Mouse (Mus musculus) CH12.LX (cell line): Measurements from ENCODE around the gene Vps53. TPM values are rescaled to one million over a fixed set of nuclear protein-coding genes. Genes with fewer than 3 reads are reported as not detected.
A peak's percentile ranks its signal among the peaks of the same experiment; 100 is the strongest.

ENCODE experiments used
- DNase-seq: peaks from one replicate; pipeline ENCODE4 v3.0.0-alpha.2; 2013; ENCODE audit errors: extremely low read depth
- H3K27ac ChIP-seq: 2 replicates; pipeline ENCODE4 v1.5.1; 2012; ENCODE audit warnings: low read depth, mild to moderate bottlenecking, control low read depth, moderate library complexity; ENCODE audit not compliant: insufficient read depth
- H3K27me3 ChIP-seq: replicated peaks from 2 replicates; pipeline ENCODE3; 2012; ENCODE audit warnings: inconsistent platforms
- H3K36me3 ChIP-seq, 2 experiments: replicated peaks in 1 of 2; 2 replicates each; pipeline versions ENCODE3 to v1.6.1; 2012; ENCODE audit warnings: inconsistent platforms in 1 of 2, low read length in 1 of 2, mild to moderate bottlenecking in 1 of 2, mixed read lengths in 1 of 2, moderate library complexity in 1 of 2; ENCODE audit not compliant: control insufficient read depth in 1 of 2, insufficient read depth in 1 of 2
- H3K4me1 ChIP-seq, 2 experiments: 2 replicates each; pipeline ENCODE4 v1.6.1; 2012; ENCODE audit warnings: inconsistent platforms in 1 of 2, moderate library complexity in 1 of 2; ENCODE audit not compliant: insufficient read depth in 2 of 2, control insufficient read depth in 1 of 2
- H3K4me2 ChIP-seq: 2 replicates; pipeline ENCODE4 v1.6.1; 2012; ENCODE audit warnings: low read depth, mild to moderate bottlenecking, control low read depth; ENCODE audit not compliant: poor library complexity, insufficient read depth, severe bottlenecking
- H3K4me3 ChIP-seq, 3 experiments: fragments of 150-350 bp in 1 of 3; sonication (generic) in 1 of 3; replicated peaks in 1 of 3; 2 replicates each; pipeline versions ENCODE3 to v1.5.1; 2011 to 2012; ENCODE audit warnings: low read depth in 2 of 3, low read length in 2 of 3, mild to moderate bottlenecking in 2 of 3, moderate library complexity in 2 of 3, control low read depth in 1 of 3, improper control_type of control experiment in 1 of 3, inconsistent platforms in 1 of 3, mixed read lengths in 1 of 3; ENCODE audit not compliant: poor library complexity in 1 of 3
- H3K79me2 ChIP-seq: replicated peaks from 2 replicates; pipeline ENCODE4 v1.6.1; 2012; ENCODE audit warnings: mild to moderate bottlenecking, moderate library complexity; ENCODE audit not compliant: control insufficient read depth, poor library complexity, insufficient read depth, severe bottlenecking; ENCODE audit errors: extremely low read depth
- H3K9ac ChIP-seq: 2 replicates; pipeline ENCODE4 v1.6.1; 2012; ENCODE audit warnings: low read depth, mild to moderate bottlenecking, control low read depth, moderate library complexity; ENCODE audit not compliant: insufficient read depth
- H3K9me3 ChIP-seq: replicated peaks from 2 replicates; pipeline ENCODE3; 2012; ENCODE audit warnings: low read length, inconsistent platforms, mixed read lengths
- BHLHE40 ChIP-seq: IDR thresholded peaks from 2 replicates; pipeline ENCODE4 v1.6.1; 2011; ENCODE audit warnings: mild to moderate bottlenecking, low read depth, low read length, improper control_type of control experiment
- CHD1 ChIP-seq: IDR thresholded peaks from 2 replicates; pipeline ENCODE4 v1.6.1; 2012; ENCODE audit warnings: low read depth, low read length, improper control_type of control experiment, inconsistent platforms
- CTCF ChIP-seq, 2 experiments: IDR thresholded peaks in 1 of 2; conservative IDR thresholded peaks in 1 of 2; 2 replicates each; pipeline ENCODE4 v1.5.1; 2011 to 2012; ENCODE audit warnings: low read depth in 2 of 2, low read length in 2 of 2, improper control_type of control experiment in 1 of 2, inconsistent platforms in 1 of 2, mild to moderate bottlenecking in 1 of 2, moderate library complexity in 1 of 2
- ELF1 ChIP-seq: IDR thresholded peaks from 2 replicates; pipeline ENCODE4 v1.6.1; 2014; ENCODE audit warnings: low read depth, mild to moderate bottlenecking, inconsistent platforms, low read length, improper control_type of control experiment
- GABPA ChIP-seq: IDR thresholded peaks from 2 replicates; pipeline ENCODE4 v1.6.1; 2012; ENCODE audit warnings: low read depth, low read length, improper control_type of control experiment, inconsistent platforms; ENCODE audit not compliant: insufficient replicate concordance
- HCFC1 ChIP-seq: IDR thresholded peaks from 2 replicates; pipeline ENCODE4 v1.6.1; 2012; ENCODE audit warnings: low read depth, mild to moderate bottlenecking, inconsistent platforms, low read length, improper control_type of control experiment
- IRF4 ChIP-seq: IDR thresholded peaks from 2 replicates; pipeline ENCODE4 v1.6.1; 2014; ENCODE audit warnings: low read depth, mild to moderate bottlenecking, inconsistent platforms, low read length, improper control_type of control experiment
- JUN ChIP-seq: IDR thresholded peaks from 2 replicates; pipeline ENCODE4 v1.6.1; 2011; ENCODE audit warnings: low read depth, mild to moderate bottlenecking, low read length, improper control_type of control experiment, moderate library complexity; ENCODE audit not compliant: insufficient read depth
- JUND ChIP-seq: conservative IDR thresholded peaks from 2 replicates; pipeline ENCODE4 v1.6.1; 2011; ENCODE audit warnings: low read depth, low read length, improper control_type of control experiment
- MAFK ChIP-seq: IDR thresholded peaks from 2 replicates; pipeline ENCODE4 v1.6.1; 2011; ENCODE audit warnings: low read length, improper control_type of control experiment; ENCODE audit not compliant: insufficient replicate concordance
- MAX ChIP-seq: IDR thresholded peaks from 2 replicates; pipeline ENCODE4 v1.6.1; 2011; ENCODE audit warnings: low read length, improper control_type of control experiment
- MEF2A ChIP-seq: IDR thresholded peaks from 2 replicates; pipeline ENCODE4 v1.6.1; 2014; ENCODE audit warnings: low read depth, mild to moderate bottlenecking, inconsistent platforms, low read length, improper control_type of control experiment, borderline replicate concordance
- MXI1 ChIP-seq: IDR thresholded peaks from 2 replicates; pipeline ENCODE4 v1.6.1; 2011; ENCODE audit warnings: mild to moderate bottlenecking, low read depth, low read length, improper control_type of control experiment
- MYC ChIP-seq: IDR thresholded peaks from 2 replicates; pipeline ENCODE4 v1.6.1; 2011; ENCODE audit warnings: low read depth, mild to moderate bottlenecking, improper control_type of control experiment, low read length
- NELFE ChIP-seq: IDR thresholded peaks from 2 replicates; pipeline ENCODE4 v1.6.1; 2011; ENCODE audit warnings: low read depth, low read length, improper control_type of control experiment
- NRF1 ChIP-seq: IDR thresholded peaks from 2 replicates; pipeline ENCODE4 v1.6.1; 2014; ENCODE audit warnings: low read depth, mild to moderate bottlenecking, inconsistent platforms, low read length, improper control_type of control experiment, moderate library complexity
- POLR2A ChIP-seq: IDR thresholded peaks from 2 replicates; pipeline ENCODE4 v1.6.1; 2011; ENCODE audit warnings: low read depth, mild to moderate bottlenecking, improper control_type of control experiment, low read length
- POLR2AphosphoS2 ChIP-seq: IDR thresholded peaks from 2 replicates; pipeline ENCODE4 v1.6.1; 2011; ENCODE audit warnings: low read depth, low read length, improper control_type of control experiment
- RCOR1 ChIP-seq: conservative IDR thresholded peaks from 2 replicates; pipeline ENCODE4 v1.6.1; 2012; ENCODE audit warnings: low read depth, mild to moderate bottlenecking, inconsistent platforms, low read length, improper control_type of control experiment
- SIN3A ChIP-seq: IDR thresholded peaks from 2 replicates; pipeline ENCODE4 v1.6.1; 2012; ENCODE audit warnings: low read length, improper control_type of control experiment, inconsistent platforms
- TBP ChIP-seq: conservative IDR thresholded peaks from 2 replicates; pipeline ENCODE4 v1.6.1; 2011; ENCODE audit warnings: low read depth, low read length, improper control_type of control experiment
- TCF12 ChIP-seq: IDR thresholded peaks from 2 replicates; pipeline ENCODE4 v1.6.1; 2014; ENCODE audit warnings: low read depth, mild to moderate bottlenecking, inconsistent platforms, low read length, improper control_type of control experiment
- UBTF ChIP-seq: IDR thresholded peaks from 2 replicates; pipeline ENCODE4 v1.6.1; 2012; ENCODE audit warnings: low read depth, mild to moderate bottlenecking, inconsistent platforms, low read length, improper control_type of control experiment, moderate library complexity
- USF1 ChIP-seq: IDR thresholded peaks from 2 replicates; pipeline ENCODE4 v1.6.1; 2014; ENCODE audit warnings: low read depth, mild to moderate bottlenecking, inconsistent platforms, low read length, improper control_type of control experiment
- USF2 ChIP-seq: conservative IDR thresholded peaks from 2 replicates; pipeline ENCODE4 v1.6.1; 2011; ENCODE audit warnings: low read depth, low read length, improper control_type of control experiment
- ZKSCAN1 ChIP-seq: IDR thresholded peaks from 2 replicates; pipeline ENCODE4 v1.6.1; 2012; ENCODE audit warnings: low read depth, inconsistent platforms, low read length, improper control_type of control experiment, borderline replicate concordance
- ZMIZ1 ChIP-seq: IDR thresholded peaks from 2 replicates; pipeline ENCODE4 v1.6.1; 2012; ENCODE audit warnings: low read depth, mild to moderate bottlenecking, inconsistent platforms, low read length, improper control_type of control experiment
- ZNF384 ChIP-seq: IDR thresholded peaks from 2 replicates; pipeline ENCODE4 v1.6.1; 2012; ENCODE audit warnings: low read depth, low read length, improper control_type of control experiment, inconsistent platforms
- dilution Hi-C: fragments of 300-500 bp; cut with MboI; formaldehyde crosslinking; loops from 2 replicates; pipeline ENCODE4 v1.14.3; 2020; ENCODE audit warnings: low sequenced_read_pairs; ENCODE audit not compliant: extremely low pct_unique_long_range_greater_than_20kb, extremely low pct_ligation_motif_present
- in situ Hi-C: fragments of 300-500 bp; cut with MboI; formaldehyde crosslinking; loops from 3 replicates; pipeline ENCODE4 v1.14.3; 2019; ENCODE audit warnings: low sequenced_read_pairs, low pct_ligation_motif_present, low pct_unique_long_range_greater_than_20kb, mixed read lengths
- polyA plus RNA-seq: library from polyadenylated mRNA; unstranded; fragments of >175 nt; gene quantifications from 2 replicates; pipeline ENCODE4 v1.2.1, GENCODE M21; 2012; ENCODE audit warnings: low read depth; ENCODE audit not compliant: insufficient read length
- total RNA-seq, 2 experiments: library from RNA; depleted of rRNA; stranded (reverse); fragments of 300-350 nt in 1 of 2; fragments of >200 nt in 1 of 2; gene quantifications; 2 replicates each; pipeline ENCODE4 v1.2.3; 2012 to 2014

The Vps53 gene
- total and polyA plus RNA-seq, 3 experiments: 56.1 to 70.7 (median 62.2) TPM

DNA sequence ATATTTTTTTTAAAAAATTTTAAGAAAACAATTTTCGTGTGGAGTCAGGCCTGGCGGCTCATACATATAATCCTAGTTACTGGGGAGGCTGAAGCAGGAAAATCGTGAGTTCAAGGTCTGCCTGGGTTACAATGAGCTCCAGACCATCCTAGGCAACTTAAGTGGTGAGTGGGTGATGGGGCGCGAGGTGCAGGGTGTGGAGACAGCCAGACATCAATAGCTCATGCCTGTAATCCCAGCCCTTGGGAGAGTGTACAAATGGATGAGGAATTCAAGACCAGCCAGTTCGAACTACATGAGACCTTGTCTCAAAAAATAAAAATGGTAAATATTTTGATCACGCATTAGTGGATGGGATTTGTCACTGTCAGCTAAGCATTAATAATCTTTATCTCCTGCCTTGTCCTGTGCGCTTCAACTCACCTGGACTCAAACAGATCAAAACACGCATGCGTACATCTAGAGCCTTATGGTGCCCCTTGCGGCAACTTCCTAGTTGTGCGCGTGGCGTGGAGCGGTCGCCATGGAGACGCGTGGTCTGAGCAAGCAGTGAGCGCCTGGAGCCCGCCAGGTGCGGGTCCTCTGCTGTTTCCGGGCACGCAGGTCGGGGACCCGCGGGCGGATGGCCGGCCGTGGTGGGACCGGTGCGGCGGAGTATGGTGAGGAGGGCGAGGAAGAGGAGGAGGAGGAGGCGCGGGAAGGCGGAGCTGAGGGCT, 179.8 kb downstream of the Vps53 start, which contains the start of gene 1700016K19Rik:
Gene 1700016K19Rik (plus strand): TSS at position 473 of the 716 bp plus-strand sequence.
- Histone ChIP-seq H3K36me3 (no peaks in the 10 kb centered on the region), H3K27me3 (peaks cover 43% of the 10 kb centered on the region), H3K9ac (no peak within 1 kb of the TSS; the same call in 1 of the 2 replicates), H3K9me3 (no peaks in the 10 kb centered on the region), H3K4me1 (peaks cover 9 to 10% of the 10 kb centered on the region in 2 experiments; a peak in 3 of 4 replicates), H3K79me2 (no peaks in the 10 kb centered on the region), H3K27ac (no peak within 1 kb of the TSS), H3K4me2 (peak within 1 kb of the TSS; percentile 90), H3K4me3 (peak within 1 kb of the TSS in 2 of 3 experiments; percentile 42 to 65)
- TF ChIP-seq ZKSCAN1 (no peak), CHD1 (no peak), MAX (peak; percentile 83; the same call in 1 of the 2 replicates), CTCF (conservative IDR thresholded peaks at IDR 0.05 in 1 of 2, IDR thresholded peaks at IDR 0.05 in 1 of 2; ENCODE audit: low read depth in 2 of 2, low read length in 2 of 2) (peak in 1 of 2 experiments; percentile 72; a peak in 2 of 4 replicates), UBTF (no peak), RCOR1 (no peak), BHLHE40 (no peak), SIN3A (peak; percentile 70), IRF4 (no peak), GABPA (no peak), POLR2AphosphoS2 (no peak), USF2 (no peak), TBP (no peak), NELFE (no peak), MYC (peak; percentile 64; the same call in 1 of the 2 replicates), ZNF384 (no peak), POLR2A (no peak), MXI1 (peak; percentile 97), MEF2A (no peak), NRF1 (peak; percentile 84), JUN (no peak), USF1 (no peak), JUND (no peak), ZMIZ1 (no peak), ELF1 (peak; percentile 93), TCF12 (0 out of 2 replicates have a peak, but pooled peaks have one; percentile 12), HCFC1 (no peak), MAFK (no peak)
- in situ Hi-C loops (no loop called here), dilution Hi-C loops (no loop called here)
- DNase-seq: peak; percentile 80

Other genes starting within 250 kb of the Vps53 start
- gene Rph3al, start 241.2 kb downstream of the Vps53 start, total RNA-seq (2012; rRNA removed): 0.21 and 0.34 TPM in 2 replicates
- 0.16 TPM in 1 of 2 replicates, not detected in the other for gene Rph3al, start 241.2 kb downstream of the Vps53 start, total RNA-seq (2014; rRNA removed)
- gene Rph3al, start 241.2 kb downstream of the Vps53 start, polyA plus RNA-seq: 0.39 and 0.55 TPM in 2 replicates
- 0.76 TPM in 1 of 2 replicates, not detected in the other for gene 1700016K19Rik, start 179.7 kb downstream of the Vps53 start, total RNA-seq (2012; rRNA removed)
- gene 1700016K19Rik, start 179.7 kb downstream of the Vps53 start, total RNA-seq (2014; rRNA removed): not detected in 2 replicates
- 0.53 TPM in 1 of 2 replicates, not detected in the other for gene 1700016K19Rik, start 179.7 kb downstream of the Vps53 start, polyA plus RNA-seq
- 0.80 and 0.85 TPM in 2 replicates for gene Rflnb, start 151.9 kb downstream of the Vps53 start, total RNA-seq (2012; rRNA removed)
- gene Rflnb, start 151.9 kb downstream of the Vps53 start, total RNA-seq (2014; rRNA removed): 0.19 and 0.26 TPM in 2 replicates
- 0.31 and 0.69 TPM in 2 replicates for gene Rflnb, start 151.9 kb downstream of the Vps53 start, polyA plus RNA-seq
- gene Fam57a, start within 50 bp of the Vps53 start, total RNA-seq (2012; rRNA removed): 10.2 and 12.3 TPM in 2 replicates
- 5.8 and 7.0 TPM in 2 replicates for gene Fam57a, start within 50 bp of the Vps53 start, total RNA-seq (2014; rRNA removed)
- gene Fam57a, start within 50 bp of the Vps53 start, polyA plus RNA-seq: 3.4 and 3.9 TPM in 2 replicates
- gene Dbil5, start 38.0 kb upstream of the Vps53 start, total RNA-seq (2012; rRNA removed): 0.97 and 1.6 TPM in 2 replicates
- 1.3 and 1.4 TPM in 2 replicates for gene Dbil5, start 38.0 kb upstream of the Vps53 start, total RNA-seq (2014; rRNA removed)
- 1.5 TPM in 1 of 2 replicates, not detected in the other for gene Dbil5, start 38.0 kb upstream of the Vps53 start, polyA plus RNA-seq
- gene Gemin4, start 38.0 kb upstream of the Vps53 start, total RNA-seq (2012; rRNA removed): 41.3 and 57.2 TPM in 2 replicates
- 44.4 and 51.6 TPM in 2 replicates for gene Gemin4, start 38.0 kb upstream of the Vps53 start, total RNA-seq (2014; rRNA removed)
- gene Gemin4, start 38.0 kb upstream of the Vps53 start, polyA plus RNA-seq: 34.2 and 46.5 TPM in 2 replicates
- 40.2 and 52.0 TPM in 2 replicates for gene Mrm3, start 64.1 kb upstream of the Vps53 start, total RNA-seq (2012; rRNA removed)
- gene Mrm3, start 64.1 kb upstream of the Vps53 start, total RNA-seq (2014; rRNA removed): 35.1 and 40.6 TPM in 2 replicates
- 41.2 and 41.6 TPM in 2 replicates for gene Mrm3, start 64.1 kb upstream of the Vps53 start, polyA plus RNA-seq
- 189 and 190 TPM in 2 replicates for gene Glod4, start 64.1 kb upstream of the Vps53 start, total RNA-seq (2012; rRNA removed)
- 161 and 186 TPM in 2 replicates for gene Glod4, start 64.1 kb upstream of the Vps53 start, total RNA-seq (2014; rRNA removed)
- gene Glod4, start 64.1 kb upstream of the Vps53 start, polyA plus RNA-seq: 121 and 158 TPM in 2 replicates
- gene Nxn, start 219.5 kb upstream of the Vps53 start, total RNA-seq (2012; rRNA removed): 16.5 and 19.2 TPM in 2 replicates
- gene Nxn, start 219.5 kb upstream of the Vps53 start, total RNA-seq (2014; rRNA removed): 12.9 and 15.3 TPM in 2 replicates
- 24.8 and 25.0 TPM in 2 replicates for gene Nxn, start 219.5 kb upstream of the Vps53 start, polyA plus RNA-seq
- gene Timm22, start 227.3 kb upstream of the Vps53 start, total RNA-seq (2012; rRNA removed): 53.8 and 65.2 TPM in 2 replicates
- 81.4 and 81.5 TPM in 2 replicates for gene Timm22, start 227.3 kb upstream of the Vps53 start, total RNA-seq (2014; rRNA removed)
- 44.6 and 62.5 TPM in 2 replicates for gene Timm22, start 227.3 kb upstream of the Vps53 start, polyA plus RNA-seq